Mouse (Mus musculus): Measurements from ENCODE around the gene Chd4.
"Not testable (repeated sequence)": the region's sequence is repeated elsewhere in the genome, so short reads cannot be mapped to it uniquely, and the experiment has no call there.

The Chd4 gene

GRCm38 (mm10) chr6:125160558-125160853, 64.7 kb downstream of the Chd4 start:
- peak; percentile 13 for DNase-seq (ENCODE audit: low read depth, low spot score)

GRCm38 (mm10) chr6:125160854-125161760, 65.3 kb downstream of the Chd4 start:
- peak; percentile 39 for DNase-seq (ENCODE audit: low read depth, low spot score)

- peak; percentile 90 for DNase-seq (ENCODE audit: low read depth, low spot score)
Measured at GRCm38 (mm10) chr6:125161971-125162370, 66.2 kb downstream of the Chd4 start.

- not testable (repeated sequence) for DNase-seq (ENCODE audit: low read depth, low spot score)
Measured at GRCm38 (mm10) chr6:125162615-125163305, 67.0 kb downstream of the Chd4 start.

GRCm38 (mm10) chr6:125163801-125164657, 68.2 kb downstream of the Chd4 start:
- peak; percentile 52 for DNase-seq (ENCODE audit: low read depth, low spot score)

GRCm38 (mm10) chr6:125164672-125165327, 69.0 kb downstream of the Chd4 start:
- peak; percentile 83 for DNase-seq (ENCODE audit: low read depth, low spot score)

GRCm38 (mm10) chr6:125165328-125165891, 69.6 kb downstream of the Chd4 start:
- peak; percentile 98 for DNase-seq (ENCODE audit: low read depth, low spot score)

GRCm38 (mm10) chr6:125166051-125166751, 70.4 kb downstream of the Chd4 start, which contains the start of gene Gapdh:
Gapdh (minus strand) TSS chr6:125166467.
- peak; percentile 33 for DNase-seq (ENCODE audit: low read depth, low spot score)

GRCm38 (mm10) chr6:125166861-125167650, 71.3 kb downstream of the Chd4 start:
- DNase-seq (ENCODE audit: low read depth, low spot score) = no peak

GRCm38 (mm10) chr6:125168086-125168485, 72.3 kb downstream of the Chd4 start:
- DNase-seq (ENCODE audit: low read depth, low spot score) = no peak

GRCm38 (mm10) chr6:125170194-125170593, 74.4 kb downstream of the Chd4 start:
- DNase-seq (ENCODE audit: low read depth, low spot score) = no peak

- DNase-seq (ENCODE audit: low read depth, low spot score) = no peak
Measured at GRCm38 (mm10) chr6:125172474-125172873, 76.7 kb downstream of the Chd4 start.

- DNase-seq (ENCODE audit: low read depth, low spot score) = no peak
Measured at GRCm38 (mm10) chr6:125173256-125173655, 77.5 kb downstream of the Chd4 start.

GRCm38 (mm10) chr6:125175469-125175868, 79.7 kb downstream of the Chd4 start:
- DNase-seq (ENCODE audit: low read depth, low spot score) = no peak

- no peak for DNase-seq (ENCODE audit: low read depth, low spot score)
Measured at GRCm38 (mm10) chr6:125179601-125180000, 83.8 kb downstream of the Chd4 start.
